In genomic region chr10:83958826-83959225, GRCm38 (mm10) we compare ENCODE assay signal across 22 mouse cellular contexts.
"Had no signal": no experiment of that assay in that cellular context is flagged by ENCODE, and none has a peak within 500 bp of the region (broad histone marks: within the 10 kb centered on the region; RNA-seq: fewer than 3 reads in every experiment).

No protein-coding gene starts in this region.

- H3K4me3 ChIP-seq: limb, embryonic 12.5 days; limb, embryonic 15.5 days; liver, embryonic 15.5 days; lung, embryonic 15.5 days had no signal

- H3K4me1 ChIP-seq: liver, embryonic 15.5 days had no signal

- H3K27me3 ChIP-seq: limb, embryonic 15.5 days; liver, embryonic 15.5 days; lung, embryonic 15.5 days had no signal

- DNase-seq: kidney, adult 2 months; kidney, postnatal 25 days; left cerebral cortex, postnatal 4 days; lung, adult 18-20 months; lung, postnatal 10 days; lung, postnatal 36 days; midbrain, embryonic 14.5 days; right cerebral cortex, adult 18-20 months; right cerebral cortex, postnatal 14 days; right cerebral cortex, postnatal 4 days; thymus, adult 2 months; thymus, postnatal 14 days; thymus, postnatal 4 days had no signal

- H3K27ac ChIP-seq: kidney, postnatal 0 days; limb, embryonic 12.5 days; limb, embryonic 15.5 days; liver, embryonic 15.5 days; lung, embryonic 15.5 days; stomach, postnatal 0 days had no signal

- H3K36me3 ChIP-seq: limb, embryonic 12.5 days; limb, embryonic 15.5 days; liver, embryonic 15.5 days; lung, embryonic 15.5 days had no signal

- H3K4me2 ChIP-seq: limb, embryonic 12.5 days; limb, embryonic 15.5 days; liver, embryonic 11.5 days; liver, embryonic 15.5 days; lung, embryonic 15.5 days; midbrain, embryonic 11.5 days had no signal

- H3K9ac ChIP-seq: limb, embryonic 12.5 days; limb, embryonic 15.5 days; liver, embryonic 15.5 days; lung, embryonic 15.5 days had no signal

- ATAC-seq: intestine, postnatal 0 days had no signal

- H3K9me3 ChIP-seq: limb, embryonic 12.5 days; limb, embryonic 15.5 days; liver, embryonic 15.5 days; lung, embryonic 15.5 days had no signal
